Mouse (Mus musculus) liver, embryonic 11.5 days (tissue): ENCODE results near the gene Mum1. TPM values are rescaled to one million over a fixed set of nuclear protein-coding genes. Genes with fewer than 3 reads are reported as not detected.
A peak's percentile ranks its signal among the peaks of the same experiment; 100 is the strongest.

Experiments used
- ATAC-seq: fragments of 200-750 bp; cut with Nextera tagmentation; replicated peaks from 2 replicates; pipeline ENCODE4 v1.8.0; 2017; ENCODE audit warnings: moderate number of reproducible peaks, mild to moderate bottlenecking, moderate TSS enrichment, moderate library complexity; ENCODE audit not compliant: low FRiP score
- DNase-seq: peaks from one replicate; pipeline ENCODE4 v3.0.0-alpha.2; 2017; ENCODE audit warnings: low spot score
- H3K27ac ChIP-seq: fragments of 300-500 bp; sonication (generic); 2 replicates; pipeline ENCODE4 v1.5.1; 2014; ENCODE audit warnings: mild to moderate bottlenecking, low read depth, low read length, control low read depth
- H3K27me3 ChIP-seq: fragments of 300-500 bp; sonication (generic); replicated peaks from 2 replicates; pipeline ENCODE4 v1.6.1; 2014; ENCODE audit warnings: low read length, mixed read lengths; ENCODE audit not compliant: control insufficient read depth, insufficient read depth
- H3K36me3 ChIP-seq: fragments of 300-500 bp; sonication (generic); 2 replicates; pipeline ENCODE4 v1.6.1; 2014; ENCODE audit warnings: mild to moderate bottlenecking, low read length, moderate library complexity, mixed read lengths; ENCODE audit not compliant: control insufficient read depth, insufficient read depth
- H3K4me1 ChIP-seq: fragments of 300-500 bp; sonication (generic); replicated peaks from 2 replicates; pipeline ENCODE4 v1.6.1; 2014; ENCODE audit warnings: low read length, mixed read lengths; ENCODE audit not compliant: control insufficient read depth, insufficient read depth
- H3K4me2 ChIP-seq: fragments of 300-500 bp; sonication (generic); 2 replicates; pipeline ENCODE4 v1.6.1; 2014; ENCODE audit warnings: mild to moderate bottlenecking, control low read depth, moderate library complexity
- H3K4me3 ChIP-seq: fragments of 300-500 bp; sonication (generic); 2 replicates; pipeline ENCODE4 v1.5.1; 2014; ENCODE audit warnings: low read depth, low read length, control low read depth
- H3K9ac ChIP-seq: fragments of 300-500 bp; sonication (generic); 2 replicates; pipeline ENCODE4 v1.6.1; 2014; ENCODE audit warnings: low read depth, low read length, control low read depth
- H3K9me3 ChIP-seq: fragments of 300-500 bp; sonication (generic); 2 replicates; pipeline ENCODE4 v1.6.1; 2016; ENCODE audit warnings: low read length, inconsistent platforms, mixed read lengths; ENCODE audit not compliant: control insufficient read depth
- WGBS: fragments of 180-500 bp; shearing (Covaris S2); extraction: QIAGEN DNeasy Blood & Tissue Kit; methylation state at CpG from one replicate; pipeline ENCODE4 v1.1.7; 2014; 5-methylcytosine and 5-hydroxymethylcytosine counted together
- polyA plus RNA-seq: library from polyadenylated mRNA; unstranded; fragments of >200 nt; fragmentation: Nextera tagmentation; extraction: Ambion mirVana; gene quantifications from 2 replicates; pipeline ENCODE4 v1.2.1, GENCODE M21; 2014

Gene Mum1
- polyA plus RNA-seq, 1 experiment from 2014 or later = 71.0 TPM

DNA sequence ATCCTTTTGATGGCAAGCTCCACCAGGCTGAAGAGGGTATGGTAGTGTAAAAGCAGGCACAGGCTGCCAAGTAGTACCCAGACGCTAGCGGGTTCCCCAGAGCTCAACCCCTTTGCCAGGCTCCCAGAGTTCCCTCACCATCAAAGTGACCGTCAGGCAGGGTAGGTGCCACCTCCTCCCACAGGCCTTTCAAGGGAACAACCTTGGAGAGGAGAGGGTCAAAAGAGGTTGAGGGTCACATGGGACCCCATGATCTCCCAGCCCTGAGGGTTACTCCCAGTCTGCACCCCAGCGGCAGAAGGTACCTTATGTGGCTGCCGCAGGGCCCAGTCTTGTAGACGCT, 33.2 kb downstream of the Mum1 start:
- ATAC-seq = no peak
- peak overlapping the region; percentile 99 for H3K4me2 ChIP-seq
- peak overlapping the region; percentile 63; the same call in 1 of the 2 replicates for H3K9ac ChIP-seq
- no peak for DNase-seq
- WGBS = 79% methylated on average over 6 of the region's 6 CpGs
- no peaks in the 10 kb centered on the region for H3K27me3 ChIP-seq
- H3K4me3 ChIP-seq = peak overlapping the region; percentile 61
- H3K27ac ChIP-seq = 0 out of 2 replicates have a peak overlapping the region, but pooled peaks have one; percentile 21
- peaks cover 30% of the 10 kb centered on the region for H3K36me3 ChIP-seq
- no peaks in the 10 kb centered on the region for H3K9me3 ChIP-seq
- H3K4me1 ChIP-seq = peaks cover 33% of the 10 kb centered on the region

- 13% methylated on average over 19 of the region's 19 CpGs for WGBS
- Histone ChIP-seq H3K27me3 (no peaks in the 10 kb centered on the region), H3K36me3 (peaks cover 24% of the 10 kb centered on the region), H3K4me3 (peak overlapping the region; percentile 61), H3K9ac (peak overlapping the region; percentile 63), H3K4me1 (peaks cover 33% of the 10 kb centered on the region), H3K4me2 (peak overlapping the region; percentile 99), H3K9me3 (no peaks in the 10 kb centered on the region), H3K27ac (peak overlapping the region; percentile 99)
- DNase-seq (no peak), ATAC-seq (no peak)
These were observed 33.8 kb downstream of the Mum1 start for GRCm38 (mm10) chr10:80259861-80260641.

- peak within 1 kb of the TSS; percentile 99 for H3K4me2 ChIP-seq
- H3K9ac ChIP-seq = peak within 1 kb of the TSS; percentile 73
- peak within 1 kb of the TSS; percentile 99 for H3K27ac ChIP-seq
- ATAC-seq = peak; percentile 83
- H3K4me1 ChIP-seq = peaks cover 37% of the 10 kb centered on the region
- WGBS = under 1% methylated on average over 49 of the region's 49 CpGs
- H3K9me3 ChIP-seq = no peaks in the 10 kb centered on the region
- no peaks in the 10 kb centered on the region for H3K27me3 ChIP-seq
- peaks cover 16% of the 10 kb centered on the region for H3K36me3 ChIP-seq
- H3K4me3 ChIP-seq = peak within 1 kb of the TSS; percentile 61
- DNase-seq = peak; percentile 100
These were observed 34.7 kb downstream of the Mum1 start, which contains the start of the genes Gamt and Dazap1 for GRCm38 (mm10) chr10:80260642-80261584. TSS of gene Gamt (minus strand) at chr10:80261012. TSS of gene Dazap1 (plus strand) at chr10:80261486.

DNA sequence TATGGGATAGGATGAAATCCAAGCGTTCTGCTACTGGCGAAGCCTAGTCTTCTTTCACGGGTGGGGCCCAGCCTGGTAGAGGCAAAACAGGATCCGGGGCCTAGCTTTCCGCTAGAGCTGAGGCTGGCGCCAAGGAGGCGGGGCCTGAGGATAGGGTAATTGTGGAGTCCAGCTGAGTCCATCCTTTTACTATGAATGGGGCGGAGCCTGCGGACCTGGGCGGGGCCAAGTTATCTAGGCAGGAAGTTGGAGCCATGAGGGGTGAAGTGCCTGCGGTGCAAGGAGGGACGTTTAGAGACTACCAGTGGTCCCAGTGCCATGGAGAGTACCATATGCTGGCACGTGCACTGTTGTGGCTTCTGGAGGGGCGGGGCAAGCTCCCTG, 35.3 kb downstream of the Mum1 start:
- DNase-seq = peak; percentile 97
- Histone ChIP-seq H3K4me2 (peak overlapping the region; percentile 99), H3K36me3 (peaks cover 12% of the 10 kb centered on the region), H3K4me1 (peaks cover 43% of the 10 kb centered on the region), H3K9ac (peak overlapping the region; percentile 73), H3K4me3 (peak overlapping the region; percentile 61), H3K27me3 (no peaks in the 10 kb centered on the region), H3K9me3 (no peaks in the 10 kb centered on the region), H3K27ac (peak overlapping the region; percentile 99)
- peak; percentile 73 for ATAC-seq
- under 1% methylated on average over 14 of the region's 14 CpGs for WGBS

DNA sequence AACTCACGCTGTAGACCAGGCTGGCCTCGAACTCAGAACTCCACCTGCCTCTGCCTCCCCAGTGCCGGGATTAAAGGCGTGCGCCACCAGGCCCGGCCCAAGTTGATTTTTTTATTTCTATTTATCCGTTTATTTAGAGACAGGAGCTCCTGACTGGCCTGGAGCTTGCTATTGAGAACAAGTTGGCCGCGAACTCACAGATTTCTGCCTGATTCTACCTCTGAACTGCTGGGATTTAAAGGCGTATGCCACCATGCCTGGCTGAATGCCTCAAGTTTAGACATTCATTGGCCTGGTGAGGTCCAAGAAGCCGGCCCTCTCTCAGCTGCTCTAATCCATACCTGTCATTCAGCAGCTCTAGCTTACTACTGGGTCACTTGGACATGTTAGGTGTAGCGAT, 35.9 kb downstream of the Mum1 start:
- ATAC-seq = no peak
- peaks cover 10% of the 10 kb centered on the region for H3K36me3 ChIP-seq
- H3K4me2 ChIP-seq = peak overlapping the region; percentile 99
- H3K9me3 ChIP-seq = no peaks in the 10 kb centered on the region
- H3K27me3 ChIP-seq = no peaks in the 10 kb centered on the region
- peak overlapping the region; percentile 99 for H3K27ac ChIP-seq
- peak overlapping the region; percentile 73 for H3K9ac ChIP-seq
- peak overlapping the region; percentile 61 for H3K4me3 ChIP-seq
- peaks cover 49% of the 10 kb centered on the region for H3K4me1 ChIP-seq
- DNase-seq = no peak
- 58% methylated on average over 12 of the region's 12 CpGs for WGBS

DNA sequence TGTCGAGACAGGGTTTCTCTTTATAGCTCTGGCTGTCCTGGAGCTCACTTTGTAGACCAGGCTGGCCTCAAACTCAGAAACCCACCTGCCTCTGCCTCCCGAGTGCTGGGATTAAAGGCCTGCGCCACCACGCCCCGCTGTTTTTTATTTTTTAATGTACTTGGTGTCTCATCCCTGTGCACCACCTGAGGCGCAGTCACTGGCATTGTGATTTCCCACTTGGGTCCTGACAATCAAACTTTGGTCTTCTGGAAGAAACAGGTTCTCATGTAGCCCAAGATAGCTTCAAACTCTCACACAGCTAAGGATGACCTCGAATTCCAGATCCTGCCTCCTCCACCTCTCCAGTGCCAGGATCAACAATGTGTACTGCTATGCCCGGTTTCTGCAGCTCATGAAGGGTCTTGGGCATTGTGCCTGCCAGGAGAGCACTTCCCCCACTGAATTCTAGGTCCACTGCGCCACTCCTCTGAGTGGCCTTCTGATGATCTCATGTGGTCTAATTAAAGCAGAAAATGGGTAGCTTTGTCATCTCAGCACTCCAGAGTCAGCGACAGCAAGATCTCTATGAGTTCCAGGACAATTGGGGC, 36.6 kb downstream of the Mum1 start:
- Histone ChIP-seq H3K9ac (no peak overlapping the region), H3K4me1 (peaks cover 56% of the 10 kb centered on the region)

DNA sequence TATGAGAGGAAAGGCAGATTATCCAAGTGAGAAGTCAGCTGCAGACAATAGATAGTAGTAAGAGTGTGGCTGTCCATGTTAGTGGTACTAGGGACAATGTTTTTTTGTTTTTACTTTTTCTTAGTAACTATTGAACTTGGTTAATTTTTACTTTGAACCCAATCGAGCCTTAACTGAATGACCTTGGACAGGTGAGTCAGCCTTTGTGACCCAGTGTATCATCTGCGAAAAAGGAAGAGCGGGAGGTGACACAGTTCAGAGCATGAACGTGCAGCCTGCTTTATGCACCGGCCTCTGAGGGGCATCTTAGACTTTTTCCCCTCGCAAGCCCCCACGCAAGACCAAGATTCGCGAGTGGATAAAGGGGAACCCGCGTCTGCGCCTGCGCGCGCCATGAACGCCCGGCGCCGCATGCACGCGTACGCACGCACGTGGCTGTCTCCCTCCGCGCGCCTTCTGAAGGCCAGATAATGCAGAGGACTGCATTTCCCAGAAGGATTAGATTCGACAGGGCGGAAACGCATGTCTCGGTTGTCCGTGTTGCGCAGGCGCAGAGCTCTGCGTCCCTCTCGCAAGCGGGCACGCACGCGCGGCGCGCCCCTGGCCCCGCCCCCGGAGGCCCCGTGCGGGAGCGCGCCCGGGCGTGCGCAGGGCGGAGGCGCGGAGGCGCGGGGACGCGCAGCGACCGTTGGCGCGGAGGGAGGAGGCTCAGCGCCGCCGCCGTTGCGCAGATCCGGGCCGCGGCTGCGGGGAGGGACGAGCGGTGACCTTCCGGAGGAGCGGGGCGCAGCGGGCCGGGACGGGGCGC, 38.3 kb downstream of the Mum1 start:
- H3K9me3 ChIP-seq = no peaks in the 10 kb centered on the region
- H3K27me3 ChIP-seq = no peaks in the 10 kb centered on the region
- ATAC-seq = peak; percentile 58
- H3K36me3 ChIP-seq = peaks cover 8% of the 10 kb centered on the region
- H3K27ac ChIP-seq = peak overlapping the region; percentile 65
- peak; percentile 96 for DNase-seq
- peak overlapping the region; percentile 92 for H3K4me3 ChIP-seq
- H3K4me2 ChIP-seq = peak overlapping the region; percentile 96
- WGBS = 1% methylated on average over 81 of the region's 81 CpGs
- peak overlapping the region; percentile 97 for H3K9ac ChIP-seq
- peaks cover 60% of the 10 kb centered on the region for H3K4me1 ChIP-seq

More for the DNA sequence above, 36.6 kb downstream of the Mum1 start:
- H3K4me2 ChIP-seq = peak overlapping the region; percentile 12; the same call in 1 of the 2 replicates
- no peaks in the 10 kb centered on the region for H3K27me3 ChIP-seq
- H3K9me3 ChIP-seq = no peaks in the 10 kb centered on the region
- no peak for ATAC-seq
- 89% methylated on average over 10 of the region's 10 CpGs for WGBS
- H3K27ac ChIP-seq = no peak overlapping the region; the same call in 1 of the 2 replicates
- no peak overlapping the region for H3K4me3 ChIP-seq
- no peak for DNase-seq
- H3K36me3 ChIP-seq = peaks cover 13% of the 10 kb centered on the region

DNA sequence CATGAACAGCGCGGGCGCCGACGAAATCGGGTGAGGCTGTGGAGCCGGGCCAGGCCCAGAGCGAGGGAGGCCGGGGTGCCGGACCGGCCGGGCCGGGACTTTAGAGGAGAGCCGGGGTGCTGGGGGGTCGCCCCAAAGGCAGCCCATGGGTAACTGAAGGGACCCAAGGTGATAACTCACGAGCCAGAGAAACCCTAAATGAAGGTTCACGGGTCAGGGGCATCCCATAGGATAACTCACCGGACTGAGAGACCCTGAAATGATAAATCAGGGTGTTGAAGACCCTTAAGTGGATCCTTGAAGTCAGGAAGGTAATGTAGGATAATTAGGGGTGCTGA, 38.9 kb downstream of the Mum1 start:
- Histone ChIP-seq H3K27me3 (no peaks in the 10 kb centered on the region), H3K9ac (peak overlapping the region; percentile 97), H3K36me3 (peaks cover 8% of the 10 kb centered on the region), H3K9me3 (no peaks in the 10 kb centered on the region), H3K4me2 (peak overlapping the region; percentile 96), H3K4me1 (peaks cover 59% of the 10 kb centered on the region), H3K27ac (peak overlapping the region; percentile 65), H3K4me3 (peak overlapping the region; percentile 92)
- no peak for DNase-seq
- ATAC-seq = no peak
- 1% methylated on average over 18 of the region's 18 CpGs for WGBS
